12 mouse cellular contexts compared by ENCODE assay signal in genomic region chr8:121234915-121235314, GRCm38 (mm10).
A peak's percentile ranks its signal among the peaks of the same experiment; 100 is the strongest.
DNase-seq lines count a peak whose midpoint lies in the region; ATAC-seq and TF ChIP-seq lines count a peak whose summit lies in the region.
"Had no signal": no experiment of that assay in that cellular context is flagged by ENCODE, and none has a peak within 500 bp of the region (broad histone marks: within the 10 kb centered on the region; RNA-seq: fewer than 3 reads in every experiment).

No protein-coding gene starts in this region.

- no peak overlapping the region for H3K4me2 ChIP-seq in neural tube, embryonic 11.5 days (ENCODE audit: low read depth)
- H3K4me2 ChIP-seq: heart, embryonic 13.5 days; midbrain, embryonic 15.5 days had no signal

- intact Hi-C loops in gastrocnemius, adult 2 months (cut with DNase I) = no loop called here

- H3K4me1 ChIP-seq in neural tube, embryonic 11.5 days (ENCODE audit: control insufficient read depth, insufficient read depth, low read length) = no peaks in the 10 kb centered on the region

- no peak overlapping the region for H3K4me3 ChIP-seq in gastrocnemius, adult 2 months
- H3K4me3 ChIP-seq in neural tube, embryonic 11.5 days (ENCODE audit: low read depth, low read length) = no peak overlapping the region
- H3K4me3 ChIP-seq: heart, embryonic 13.5 days; midbrain, embryonic 15.5 days had no signal

- WGBS in neural tube, embryonic 11.5 days = 67% methylated on average over 7 of the region's 7 CpGs

- no peaks in the 10 kb centered on the region for H3K27me3 ChIP-seq in neural tube, embryonic 11.5 days (ENCODE audit: control insufficient read depth, insufficient read depth, low read length)
- H3K27me3 ChIP-seq: heart, embryonic 13.5 days; midbrain, embryonic 15.5 days; Patski had no signal

- TF ChIP-seq CTCF in gastrocnemius, adult 2 months (IDR thresholded peaks at IDR 0.05) = peak; percentile 61

- no peak overlapping the region for H3K9ac ChIP-seq in neural tube, embryonic 11.5 days (ENCODE audit: low read length)
- H3K9ac ChIP-seq: heart, embryonic 13.5 days; midbrain, embryonic 15.5 days had no signal

- ATAC-seq in neural tube, embryonic 11.5 days (ENCODE audit: insufficient read depth, low FRiP score, low TSS enrichment) = no peak
- peak; percentile 65 for ATAC-seq in granulocyte monocyte progenitor cell, adult 5-6 weeks (replicated peaks; ENCODE audit: poor library complexity, severe bottlenecking)
- ATAC-seq: midbrain, embryonic 15.5 days; Patski had no signal

- H3K36me3 ChIP-seq in neural tube, embryonic 11.5 days (ENCODE audit: control insufficient read depth, insufficient read depth, low read length) = no peaks in the 10 kb centered on the region
- H3K36me3 ChIP-seq: heart, embryonic 13.5 days; midbrain, embryonic 15.5 days had no signal

- H3K27ac ChIP-seq in gastrocnemius, adult 2 months = no peak overlapping the region
- no peak overlapping the region for H3K27ac ChIP-seq in neural tube, embryonic 11.5 days (ENCODE audit: low read depth, low read length)
- H3K27ac ChIP-seq: heart, embryonic 13.5 days; midbrain, embryonic 15.5 days had no signal

- no peak for DNase-seq in gastrocnemius, adult 2 months
- DNase-seq in gastrocnemius, postnatal 10 days = no peak
- peak; percentile 42 for DNase-seq in neural tube, embryonic 11.5 days (ENCODE audit: low spot score)
- DNase-seq in neural tube, embryonic 10.5 days (ENCODE audit: extremely low spot score, low spot score) = no peak
- peak; percentile 19 for DNase-seq in thymus, postnatal 36 days
- no peak for DNase-seq in cerebellum, adult 11-12 months
- DNase-seq in layer of hippocampus, postnatal 14 days (ENCODE audit: low spot score in 2 of 2) = no peak
- DNase-seq: cerebellum, postnatal 36 days had no signal

- no peaks in the 10 kb centered on the region for H3K9me3 ChIP-seq in neural tube, embryonic 11.5 days (ENCODE audit: control insufficient read depth, low read length)
- H3K9me3 ChIP-seq: heart, embryonic 13.5 days; midbrain, embryonic 15.5 days had no signal

Comparison
In these comparisons a context has a peak if more than half of its experiments do, and no peak if none do; other contexts are left out.
1. DNase-seq: peak in neural tube, embryonic 11.5 days (single experiment) and thymus, postnatal 36 days (2 of 2); none in gastrocnemius, adult 2 months (single experiment), gastrocnemius, postnatal 10 days (single experiment), neural tube, embryonic 10.5 days (single experiment), cerebellum, adult 11-12 months (single experiment) and layer of hippocampus, postnatal 14 days (0 of 2).